Comparison of ENCODE assay signal across 8 mouse cellular contexts in genomic region chr8:71397701-71398100, GRCm38 (mm10). TPM values are rescaled to one million over a fixed set of nuclear protein-coding genes. Genes with fewer than 3 reads are reported as not detected.
DNase-seq lines count a peak whose midpoint lies in the region; ATAC-seq and TF ChIP-seq lines count a peak whose summit lies in the region.

No protein-coding gene starts in this region.

- H3K9ac ChIP-seq in heart, embryonic 11.5 days (ENCODE audit: low read depth, low read length) = peak overlapping the region; percentile 86; the same call in 1 of the 2 replicates
- no peak overlapping the region for H3K9ac ChIP-seq in forebrain, postnatal 0 days
- H3K9ac ChIP-seq in liver, embryonic 15.5 days = peak overlapping the region; percentile 65

- peak overlapping the region; percentile 86; the same call in 1 of the 2 replicates for H3K4me3 ChIP-seq in heart, embryonic 11.5 days (ENCODE audit: low read depth, low read length)
- no peak overlapping the region for H3K4me3 ChIP-seq in forebrain, postnatal 0 days (ENCODE audit: low read depth, low read length)
- H3K4me3 ChIP-seq in liver, embryonic 15.5 days (replicated peaks) = peak overlapping the region; percentile 80

- peaks cover 15% of the 10 kb centered on the region for H3K4me1 ChIP-seq in heart, embryonic 11.5 days (ENCODE audit: control insufficient read depth, insufficient read depth, low read length)
- H3K4me1 ChIP-seq in forebrain, postnatal 0 days (ENCODE audit: insufficient read depth) = peaks cover 6% of the 10 kb centered on the region
- H3K4me1 ChIP-seq in liver, embryonic 15.5 days (replicated peaks) = peaks cover 27% of the 10 kb centered on the region

- peak overlapping the region; percentile 93 for H3K4me2 ChIP-seq in heart, embryonic 11.5 days
- peak overlapping the region; percentile 86; the same call in 1 of the 2 replicates for H3K4me2 ChIP-seq in forebrain, postnatal 0 days (ENCODE audit: low read depth)
- peak overlapping the region; percentile 84 for H3K4me2 ChIP-seq in liver, embryonic 15.5 days

- TF ChIP-seq CTCF in forebrain, postnatal 0 days (IDR thresholded peaks at IDR 0.05; ENCODE audit: low read depth) = no peak

- ATAC-seq in heart, embryonic 11.5 days (replicated peaks; ENCODE audit: insufficient number of reproducible peaks, low FRiP score, low TSS enrichment) = no peak
- ATAC-seq in forebrain, postnatal 0 days = no peak
- ATAC-seq in liver, embryonic 15.5 days (ENCODE audit: insufficient read depth) = no peak
- no peak for ATAC-seq in erythroid progenitor cell, adult 5-6 weeks (replicated peaks; ENCODE audit: low FRiP score, poor library complexity, severe bottlenecking)

- H3K9me3 ChIP-seq in heart, embryonic 11.5 days (replicated peaks; ENCODE audit: control insufficient read depth, low read length) = no peaks in the 10 kb centered on the region
- no peaks in the 10 kb centered on the region for H3K9me3 ChIP-seq in forebrain, postnatal 0 days (ENCODE audit: low read length)
- no peaks in the 10 kb centered on the region for H3K9me3 ChIP-seq in liver, embryonic 15.5 days (replicated peaks)

- H3K36me3 ChIP-seq in heart, embryonic 11.5 days (ENCODE audit: control insufficient read depth, insufficient read depth, low read length) = no peaks in the 10 kb centered on the region; the same call in 1 of the 2 replicates
- peaks cover 7% of the 10 kb centered on the region for H3K36me3 ChIP-seq in forebrain, postnatal 0 days (ENCODE audit: insufficient read depth)
- H3K36me3 ChIP-seq in liver, embryonic 15.5 days (replicated peaks) = peaks cover 24% of the 10 kb centered on the region

- no peak overlapping the region for H3K27ac ChIP-seq in heart, embryonic 11.5 days (ENCODE audit: low read depth, low read length)
- no peak overlapping the region for H3K27ac ChIP-seq in forebrain, postnatal 0 days (ENCODE audit: low read depth, low read length)
- H3K27ac ChIP-seq in liver, embryonic 15.5 days (replicated peaks) = 0 out of 2 replicates have a peak overlapping the region, but pooled peaks have one; percentile 69

- WGBS in heart, embryonic 11.5 days (ENCODE audit: insufficient replicate concordance) = 83% methylated on average over 12 of the region's 12 CpGs
- 83% methylated on average over 12 of the region's 12 CpGs for WGBS in forebrain, postnatal 0 days
- 79% methylated on average over 12 of the region's 12 CpGs for WGBS in liver, embryonic 15.5 days (ENCODE audit: insufficient replicate concordance)

- DNase-seq in heart, adult 18-20 months = no peak
- DNase-seq in ES-CJ7 (ENCODE audit: low read depth, low spot score) = peak; percentile 5
- no peak for DNase-seq in forebrain, postnatal 0 days
- DNase-seq in yolk sac, embryonic 10.5 days (ENCODE audit: low spot score) = no peak
- DNase-seq in adrenal gland, postnatal 36 days = no peak

- no peaks in the 10 kb centered on the region for H3K27me3 ChIP-seq in heart, embryonic 11.5 days (ENCODE audit: control insufficient read depth, insufficient read depth, low read length)
- no peaks in the 10 kb centered on the region for H3K27me3 ChIP-seq in forebrain, postnatal 0 days (ENCODE audit: insufficient read depth, low read length)
- no peaks in the 10 kb centered on the region for H3K27me3 ChIP-seq in liver, embryonic 15.5 days

RNA-seq across cellular contexts. Expression of gene Babam1, which starts 1.0 kb away (rescaled TPM):
- 89.6 and 92.1 TPM in 2 replicates for polyA plus RNA-seq in heart, embryonic 11.5 days (2014; fragmentation: Nextera tagmentation; extraction: Ambion mirVana)
- total RNA-seq in heart, adult 18-20 months (2021) = 10 to 100 TPM; 67.9 to 69.8 TPM
- 87.2 and 94.0 TPM in 2 replicates for total RNA-seq in forebrain, postnatal 0 days (2014; rRNA removed)
- polyA plus RNA-seq in forebrain, postnatal 0 days (2015; fragmentation: Nextera tagmentation; extraction: Ambion mirVana) = 98.9 and 107 TPM in 2 replicates
- 56.0 and 58.5 TPM in 2 replicates for polyA plus RNA-seq in liver, embryonic 15.5 days (2015; fragmentation: Nextera tagmentation; extraction: Ambion mirVana)
- total RNA-seq in erythroid progenitor cell, adult 5-6 weeks (2015; ENCODE audit: low replicate concordance) = 35.0 and 51.6 TPM in 2 replicates
- 22.3 and 44.8 TPM in 2 replicates for total RNA-seq in erythroid progenitor cell, adult 5-6 weeks (2017; ENCODE audit: low replicate concordance)
- total RNA-seq in adrenal gland, postnatal 36 days (2021) = 100 to 1,000 TPM in 1 of 2 experiments, 10 to 100 TPM in 1; 90.6 to 102 TPM

RNA-seq across cellular contexts. Expression of gene Ushbp1, which starts 2.1 kb away (rescaled TPM):
- 3.0 and 4.3 TPM in 2 replicates for polyA plus RNA-seq in heart, embryonic 11.5 days (2014; fragmentation: Nextera tagmentation; extraction: Ambion mirVana)
- total RNA-seq in heart, adult 18-20 months (2021) = 10 to 100 TPM; 20.4 to 23.2 TPM
- 3.5 and 5.6 TPM in 2 replicates for total RNA-seq in forebrain, postnatal 0 days (2014; rRNA removed)
- polyA plus RNA-seq in forebrain, postnatal 0 days (2015; fragmentation: Nextera tagmentation; extraction: Ambion mirVana) = 4.2 and 4.5 TPM in 2 replicates
- 3.3 and 5.2 TPM in 2 replicates for polyA plus RNA-seq in liver, embryonic 15.5 days (2015; fragmentation: Nextera tagmentation; extraction: Ambion mirVana)
- not detected in 2 replicates for total RNA-seq in erythroid progenitor cell, adult 5-6 weeks (2015; ENCODE audit: low replicate concordance)
- total RNA-seq in erythroid progenitor cell, adult 5-6 weeks (2017; ENCODE audit: low replicate concordance) = 0.64 TPM in 1 of 2 replicates, not detected in the other
- 10 to 100 TPM; 12.7 to 20.6 TPM for total RNA-seq in adrenal gland, postnatal 36 days (2021)

RNA-seq across cellular contexts. Expression of gene Ankle1, which starts 8.1 kb away (rescaled TPM):
- polyA plus RNA-seq in heart, embryonic 11.5 days (2014; fragmentation: Nextera tagmentation; extraction: Ambion mirVana) = 21.2 and 23.0 TPM in 2 replicates
- not detected for total RNA-seq in heart, adult 18-20 months (2021)
- total RNA-seq in forebrain, postnatal 0 days (2014; rRNA removed) = 0.81 and 2.8 TPM in 2 replicates
- 0.97 and 2.3 TPM in 2 replicates for polyA plus RNA-seq in forebrain, postnatal 0 days (2015; fragmentation: Nextera tagmentation; extraction: Ambion mirVana)
- 42.0 and 54.0 TPM in 2 replicates for polyA plus RNA-seq in liver, embryonic 15.5 days (2015; fragmentation: Nextera tagmentation; extraction: Ambion mirVana)
- total RNA-seq in erythroid progenitor cell, adult 5-6 weeks (2015; ENCODE audit: low replicate concordance) = 208 and 222 TPM in 2 replicates
- 343 and 473 TPM in 2 replicates for total RNA-seq in erythroid progenitor cell, adult 5-6 weeks (2017; ENCODE audit: low replicate concordance)
- total RNA-seq in adrenal gland, postnatal 36 days (2021) = 1 to 10 TPM; 1.1 to 1.4 TPM

RNA-seq across cellular contexts. Expression of gene Nr2f6, which starts 15.9 kb away (rescaled TPM):
- 45.7 and 47.2 TPM in 2 replicates for polyA plus RNA-seq in heart, embryonic 11.5 days (2014; fragmentation: Nextera tagmentation; extraction: Ambion mirVana)
- 10 to 100 TPM; 48.0 to 53.8 TPM for total RNA-seq in heart, adult 18-20 months (2021)
- 59.0 and 63.9 TPM in 2 replicates for total RNA-seq in forebrain, postnatal 0 days (2014; rRNA removed)
- 26.0 and 28.9 TPM in 2 replicates for polyA plus RNA-seq in forebrain, postnatal 0 days (2015; fragmentation: Nextera tagmentation; extraction: Ambion mirVana)
- 24.1 and 27.0 TPM in 2 replicates for polyA plus RNA-seq in liver, embryonic 15.5 days (2015; fragmentation: Nextera tagmentation; extraction: Ambion mirVana)
- not detected in 2 replicates for total RNA-seq in erythroid progenitor cell, adult 5-6 weeks (2015; ENCODE audit: low replicate concordance)
- total RNA-seq in erythroid progenitor cell, adult 5-6 weeks (2017; ENCODE audit: low replicate concordance) = 1.4 and 6.7 TPM in 2 replicates
- 10 to 100 TPM; 69.8 to 71.8 TPM for total RNA-seq in adrenal gland, postnatal 36 days (2021)

RNA-seq across cellular contexts. Expression of gene Ocel1, which starts 26.6 kb away (rescaled TPM):
- 2.7 and 2.9 TPM in 2 replicates for polyA plus RNA-seq in heart, embryonic 11.5 days (2014; fragmentation: Nextera tagmentation; extraction: Ambion mirVana)
- 10 to 100 TPM; 14.2 to 14.9 TPM for total RNA-seq in heart, adult 18-20 months (2021)
- total RNA-seq in forebrain, postnatal 0 days (2014; rRNA removed) = 14.3 and 16.2 TPM in 2 replicates
- 5.2 and 6.6 TPM in 2 replicates for polyA plus RNA-seq in forebrain, postnatal 0 days (2015; fragmentation: Nextera tagmentation; extraction: Ambion mirVana)
- polyA plus RNA-seq in liver, embryonic 15.5 days (2015; fragmentation: Nextera tagmentation; extraction: Ambion mirVana) = 4.6 and 5.2 TPM in 2 replicates
- total RNA-seq in erythroid progenitor cell, adult 5-6 weeks (2015; ENCODE audit: low replicate concordance) = 1.7 and 13.7 TPM in 2 replicates
- 10.4 and 10.7 TPM in 2 replicates for total RNA-seq in erythroid progenitor cell, adult 5-6 weeks (2017; ENCODE audit: low replicate concordance)
- 10 to 100 TPM; 16.6 to 22.1 TPM for total RNA-seq in adrenal gland, postnatal 36 days (2021)

Comparison
In these comparisons a context has a peak if more than half of its experiments do, and no peak if none do; other contexts are left out.
1. RNA of gene Ankle1, which starts 8.1 kb away (total RNA-seq): 208 to 473 TPM in erythroid progenitor cell, adult 5-6 weeks; 1.1 to 1.4 TPM in adrenal gland, postnatal 36 days, 0.81 to 2.8 TPM in forebrain, postnatal 0 days and not detected in heart, adult 18-20 months; every median in the first group is over 10 times any median in the second.
2. Peak in every context shown above with its lines, with median percentiles within 50 percentile points of each other: H3K4me2 ChIP-seq.